ENCODE assay signal across 7 mouse cellular contexts in genomic region chr16:45094136-45094756, GRCm38 (mm10). TPM values are rescaled to one million over a fixed set of nuclear protein-coding genes. Genes with fewer than 3 reads are reported as not detected.
DNase-seq lines count a peak whose midpoint lies in the region; ATAC-seq lines count a peak whose summit lies in the region.

No protein-coding gene starts in this region.

- H3K9me3 ChIP-seq in heart, embryonic 12.5 days (replicated peaks): no peaks in the 10 kb centered on the region
- no peaks in the 10 kb centered on the region for H3K9me3 ChIP-seq in limb, embryonic 15.5 days

- H3K27me3 ChIP-seq in heart, embryonic 12.5 days (replicated peaks): no peaks in the 10 kb centered on the region
- no peaks in the 10 kb centered on the region for H3K27me3 ChIP-seq in limb, embryonic 15.5 days

- H3K4me3 ChIP-seq in heart, embryonic 12.5 days: peak overlapping the region; percentile 62
- peak overlapping the region; percentile 49 for H3K4me3 ChIP-seq in limb, embryonic 15.5 days

- DNase-seq in A20 (ENCODE audit: low read depth, low spot score): peak; percentile 8
- DNase-seq in adipocyte (ENCODE audit: low spot score): peak; percentile 75
- DNase-seq in retina, postnatal 1 day: peak; percentile 39
- DNase-seq in frontal cortex, postnatal 14 days (ENCODE audit: low spot score in 2 of 2): no peak
- no peak for DNase-seq in gastrocnemius, postnatal 14 days

- peaks cover 6% of the 10 kb centered on the region; the same call in 1 of the 2 replicates for H3K36me3 ChIP-seq in heart, embryonic 12.5 days
- no peaks in the 10 kb centered on the region for H3K36me3 ChIP-seq in limb, embryonic 15.5 days

- intact Hi-C loops in gastrocnemius, postnatal 14 days (cut with DNase I; ENCODE audit: low total_unique reads): no loop called here

- H3K4me1 ChIP-seq in heart, embryonic 12.5 days (replicated peaks): peaks cover 55% of the 10 kb centered on the region
- peaks cover 58% of the 10 kb centered on the region for H3K4me1 ChIP-seq in limb, embryonic 15.5 days

- 5% methylated on average over 9 of the region's 9 CpGs for WGBS in heart, embryonic 12.5 days
- 2% methylated on average over 9 of the region's 9 CpGs for WGBS in limb, embryonic 15.5 days

- peak overlapping the region; percentile 85 for H3K9ac ChIP-seq in heart, embryonic 12.5 days
- H3K9ac ChIP-seq in limb, embryonic 15.5 days: peak overlapping the region; percentile 48

- peak overlapping the region; percentile 87 for H3K4me2 ChIP-seq in heart, embryonic 12.5 days
- peak overlapping the region; percentile 61 for H3K4me2 ChIP-seq in limb, embryonic 15.5 days

- H3K27ac ChIP-seq in heart, embryonic 12.5 days (ENCODE audit: poor library complexity, severe bottlenecking): peak overlapping the region; percentile 97
- H3K27ac ChIP-seq in limb, embryonic 15.5 days: peak overlapping the region; percentile 88

- ATAC-seq in heart, embryonic 12.5 days (ENCODE audit: insufficient number of reproducible peaks, low FRiP score): peak; percentile 29; the same call in 1 of the 2 replicates
- ATAC-seq in limb, embryonic 15.5 days (ENCODE audit: insufficient number of reproducible peaks, low FRiP score, low TSS enrichment, low read depth): no peak

RNA-seq across cellular contexts. Expression of gene Ccdc80, which starts 1.0 kb away (rescaled TPM):
- 102 TPM in 2 replicates for polyA plus RNA-seq in heart, embryonic 12.5 days (2016; fragmentation: Nextera tagmentation; extraction: Ambion mirVana)
- polyA plus RNA-seq in limb, embryonic 15.5 days (2015; fragmentation: Nextera tagmentation; extraction: Ambion mirVana): 105 and 123 TPM in 2 replicates
- 10 to 100 TPM; 67.2 to 85.5 TPM for total RNA-seq in gastrocnemius, postnatal 14 days (2021)

Comparison
In these comparisons a context has a peak if more than half of its experiments do, and no peak if none do; other contexts are left out.
1. DNase-seq: peak in A20 (single experiment), adipocyte (single experiment) and retina, postnatal 1 day (single experiment); none in frontal cortex, postnatal 14 days (0 of 2) and gastrocnemius, postnatal 14 days (single experiment).